Mouse (Mus musculus): Measurements from ENCODE around the gene Gzme.

DNA sequence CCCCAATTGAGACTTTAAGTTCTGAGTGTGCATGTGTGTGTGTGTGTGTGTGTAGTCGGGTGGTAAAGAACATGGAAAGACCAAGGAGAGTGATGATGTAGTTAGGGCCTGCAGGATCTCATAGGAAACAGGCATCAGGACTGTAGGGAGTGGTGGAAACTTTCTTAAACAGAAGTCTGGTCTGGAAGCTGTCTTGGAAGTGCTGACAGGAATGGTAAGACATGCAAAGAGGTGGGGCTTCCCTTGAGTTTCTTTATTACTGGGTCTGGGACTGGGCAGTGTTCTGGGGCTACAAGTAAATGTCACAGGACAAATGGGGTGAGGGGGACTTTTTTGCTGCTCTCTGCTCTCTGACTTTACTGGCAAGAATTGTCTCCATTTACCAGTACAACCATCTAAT, 22.8 kb downstream of the Gzme start:
- no peak for TF ChIP-seq POLR2A (IDR thresholded peaks at IDR 0.05; ENCODE audit: borderline replicate concordance, low read depth, low read length)
- no peak for TF ChIP-seq CTCF (IDR thresholded peaks at IDR 0.05; ENCODE audit: low read depth, low read length)
